Mouse (Mus musculus): ENCODE data around the gene Trappc4. TPM values are rescaled to one million over a fixed set of nuclear protein-coding genes. Genes with fewer than 3 reads are reported as not detected.
A peak's percentile ranks its signal among the peaks of the same experiment; 100 is the strongest.
"Not testable (repeated sequence)": the region's sequence is repeated elsewhere in the genome, so short reads cannot be mapped to it uniquely, and the experiment has no call there.

The Trappc4 gene
- polyA plus RNA-seq, 1 experiment from 2014 or later = 123 TPM

GRCm38 (mm10) chr9:44411601-44412130 lies 4.3 kb upstream of the Trappc4 start:
- no peak for ATAC-seq (ENCODE audit: insufficient number of reproducible peaks, insufficient read depth, low FRiP score, low read depth)
- Histone ChIP-seq H3K4me3 (ENCODE audit: low read depth, low read length) (no peak overlapping the region), H3K36me3 (ENCODE audit: control insufficient read depth, insufficient read depth, low read length) (peaks cover 51% of the 10 kb centered on the region), H3K4me1 (ENCODE audit: control insufficient read depth, insufficient read depth, low read length) (no peaks in the 10 kb centered on the region), H3K9me3 (ENCODE audit: control insufficient read depth, low read depth, low read length) (no peaks in the 10 kb centered on the region), H3K27me3 (ENCODE audit: control insufficient read depth, insufficient read depth, low read length) (no peaks in the 10 kb centered on the region), H3K27ac (ENCODE audit: low read length) (no peak overlapping the region), H3K9ac (replicated peaks; ENCODE audit: low read depth, low read length) (no peak overlapping the region), H3K4me2 (replicated peaks; ENCODE audit: low read depth, low read length) (no peak overlapping the region)
- whole genome bisulfite sequencing = 78% methylated on average over 1 of the region's 1 CpGs

- WGBS = 80% methylated on average over 2 of the region's 2 CpGs
- H3K9me3 ChIP-seq (ENCODE audit: control insufficient read depth, low read depth, low read length) = no peaks in the 10 kb centered on the region
- H3K27ac ChIP-seq (ENCODE audit: low read length) = no peak overlapping the region
- H3K36me3 ChIP-seq (ENCODE audit: control insufficient read depth, insufficient read depth, low read length) = peaks cover 51% of the 10 kb centered on the region
- no peak overlapping the region for H3K9ac ChIP-seq (replicated peaks; ENCODE audit: low read depth, low read length)
- no peaks in the 10 kb centered on the region for H3K4me1 ChIP-seq (ENCODE audit: control insufficient read depth, insufficient read depth, low read length)
- no peaks in the 10 kb centered on the region for H3K27me3 ChIP-seq (ENCODE audit: control insufficient read depth, insufficient read depth, low read length)
- no peak overlapping the region for H3K4me2 ChIP-seq (replicated peaks; ENCODE audit: low read depth, low read length)
- no peak overlapping the region for H3K4me3 ChIP-seq (ENCODE audit: low read depth, low read length)
- no peak for ATAC-seq (ENCODE audit: insufficient number of reproducible peaks, insufficient read depth, low FRiP score, low read depth)
Measured at GRCm38 (mm10) chr9:44410647-44411336, 3.4 kb upstream of the Trappc4 start.

- 85% methylated on average over 9 of the region's 9 CpGs for WGBS
- H3K4me1 ChIP-seq (ENCODE audit: control insufficient read depth, insufficient read depth, low read length); H3K27ac ChIP-seq (ENCODE audit: low read length); H3K9me3 ChIP-seq (ENCODE audit: control insufficient read depth, low read depth, low read length); H3K27me3 ChIP-seq (ENCODE audit: control insufficient read depth, insufficient read depth, low read length); ATAC-seq (ENCODE audit: insufficient number of reproducible peaks, insufficient read depth, low FRiP score, low read depth): not testable (repeated sequence)
- Histone ChIP-seq H3K36me3 (ENCODE audit: control insufficient read depth, insufficient read depth, low read length) (peaks cover 63% of the 10 kb centered on the region), H3K9ac (replicated peaks; ENCODE audit: low read depth, low read length) (0 out of 2 replicates have a peak overlapping the region, but pooled peaks have one; percentile 84), H3K4me2 (replicated peaks; ENCODE audit: low read depth, low read length) (peak overlapping the region; percentile 70), H3K4me3 (ENCODE audit: low read depth, low read length) (peak overlapping the region; percentile 77)
Measured at GRCm38 (mm10) chr9:44408693-44409092, 1.3 kb upstream of the Trappc4 start.

- Histone ChIP-seq H3K4me3 (ENCODE audit: low read depth, low read length) (peak overlapping the region; percentile 77), H3K27ac (ENCODE audit: low read length) (peak overlapping the region; percentile 95), H3K36me3 (ENCODE audit: control insufficient read depth, insufficient read depth, low read length) (peaks cover 65% of the 10 kb centered on the region), H3K9me3 (ENCODE audit: control insufficient read depth, low read depth, low read length) (no peaks in the 10 kb centered on the region), H3K27me3 (ENCODE audit: control insufficient read depth, insufficient read depth, low read length) (no peaks in the 10 kb centered on the region), H3K4me1 (ENCODE audit: control insufficient read depth, insufficient read depth, low read length) (no peaks in the 10 kb centered on the region), H3K4me2 (replicated peaks; ENCODE audit: low read depth, low read length) (peak overlapping the region; percentile 70), H3K9ac (replicated peaks; ENCODE audit: low read depth, low read length) (peak overlapping the region; percentile 84)
- under 1% methylated on average over 24 of the region's 24 CpGs for WGBS
- ATAC-seq (ENCODE audit: insufficient number of reproducible peaks, insufficient read depth, low FRiP score, low read depth) = no peak; the same call in 1 of the 2 replicates
Measured at GRCm38 (mm10) chr9:44407752-44408097, 325 bp upstream of the Trappc4 start.

DNA sequence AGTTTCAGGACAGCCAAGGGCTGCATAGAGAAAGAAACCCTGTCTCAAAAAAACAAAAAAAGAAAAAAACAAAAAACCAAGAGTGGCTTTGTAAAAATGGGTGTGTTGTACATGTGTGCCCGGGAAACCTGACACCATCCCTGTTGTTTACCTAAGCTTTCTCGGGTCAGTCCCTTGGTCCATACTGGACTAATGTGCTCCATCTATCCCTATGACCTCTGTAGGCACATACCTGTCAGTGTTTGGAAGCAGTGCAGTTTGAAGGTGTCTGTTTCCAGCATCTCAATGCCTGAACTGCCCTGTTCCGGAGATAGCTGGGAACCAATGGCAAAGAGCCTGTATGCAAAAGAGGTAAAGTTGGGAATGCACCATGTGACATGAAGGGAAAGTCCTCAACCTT lies 2.4 kb downstream of the Trappc4 start:
- no peak for ATAC-seq (ENCODE audit: insufficient number of reproducible peaks, insufficient read depth, low FRiP score, low read depth)
- no peak overlapping the region for H3K4me2 ChIP-seq (replicated peaks; ENCODE audit: low read depth, low read length)
- H3K27me3 ChIP-seq (ENCODE audit: control insufficient read depth, insufficient read depth, low read length) = no peaks in the 10 kb centered on the region
- H3K4me1 ChIP-seq (ENCODE audit: control insufficient read depth, insufficient read depth, low read length) = no peaks in the 10 kb centered on the region
- H3K27ac ChIP-seq (ENCODE audit: low read length) = no peak overlapping the region
- WGBS = 56% methylated on average over 3 of the region's 3 CpGs
- no peak overlapping the region for H3K9ac ChIP-seq (replicated peaks; ENCODE audit: low read depth, low read length)
- H3K4me3 ChIP-seq (ENCODE audit: low read depth, low read length) = no peak overlapping the region
- no peaks in the 10 kb centered on the region for H3K9me3 ChIP-seq (ENCODE audit: control insufficient read depth, low read depth, low read length)
- peaks cover 54% of the 10 kb centered on the region for H3K36me3 ChIP-seq (ENCODE audit: control insufficient read depth, insufficient read depth, low read length)

GRCm38 (mm10) chr9:44401081-44401480 lies 6.3 kb downstream of the Trappc4 start:
- no peaks in the 10 kb centered on the region for H3K9me3 ChIP-seq (ENCODE audit: control insufficient read depth, low read depth, low read length)
- no peak overlapping the region for H3K9ac ChIP-seq (replicated peaks; ENCODE audit: low read depth, low read length)
- no peak overlapping the region for H3K4me2 ChIP-seq (replicated peaks; ENCODE audit: low read depth, low read length)
- no peak for ATAC-seq (ENCODE audit: insufficient number of reproducible peaks, insufficient read depth, low FRiP score, low read depth)
- 0 out of 2 replicates have a peak, but pooled peaks cover 7% of the 10 kb centered on the region for H3K4me1 ChIP-seq (ENCODE audit: control insufficient read depth, insufficient read depth, low read length)
- H3K36me3 ChIP-seq (ENCODE audit: control insufficient read depth, insufficient read depth, low read length) = peaks cover 42% of the 10 kb centered on the region
- no peaks in the 10 kb centered on the region for H3K27me3 ChIP-seq (ENCODE audit: control insufficient read depth, insufficient read depth, low read length)
- H3K4me3 ChIP-seq (ENCODE audit: low read depth, low read length) = no peak overlapping the region
- no peak overlapping the region for H3K27ac ChIP-seq (ENCODE audit: low read length)
- 73% methylated on average over 4 of the region's 4 CpGs for WGBS

DNA sequence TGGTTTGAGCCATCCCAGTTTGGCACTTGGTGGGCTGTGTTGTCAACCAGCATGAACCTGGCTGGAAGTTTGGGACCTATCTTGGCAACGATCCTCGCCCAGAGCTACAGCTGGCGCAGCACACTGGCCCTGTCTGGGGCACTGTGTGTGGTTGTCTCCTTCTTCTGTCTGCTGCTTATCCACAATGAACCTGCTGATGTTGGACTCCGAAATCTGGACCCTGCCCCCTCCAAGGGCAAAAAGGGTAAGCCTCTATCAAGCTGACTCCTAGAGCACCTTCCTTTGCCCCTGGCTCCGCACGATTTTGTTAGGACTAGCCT lies 7.6 kb downstream of the Trappc4 start:
- Histone ChIP-seq H3K9me3 (ENCODE audit: control insufficient read depth, low read depth, low read length) (no peaks in the 10 kb centered on the region), H3K4me3 (ENCODE audit: low read depth, low read length) (no peak overlapping the region), H3K36me3 (ENCODE audit: control insufficient read depth, insufficient read depth, low read length) (peaks cover 35% of the 10 kb centered on the region), H3K9ac (replicated peaks; ENCODE audit: low read depth, low read length) (no peak overlapping the region), H3K4me2 (replicated peaks; ENCODE audit: low read depth, low read length) (no peak overlapping the region), H3K27ac (ENCODE audit: low read length) (no peak overlapping the region), H3K4me1 (ENCODE audit: control insufficient read depth, insufficient read depth, low read length) (0 out of 2 replicates have a peak, but pooled peaks cover 8% of the 10 kb centered on the region), H3K27me3 (ENCODE audit: control insufficient read depth, insufficient read depth, low read length) (no peaks in the 10 kb centered on the region)
- WGBS = 82% methylated on average over 6 of the region's 6 CpGs
- no peak for ATAC-seq (ENCODE audit: insufficient number of reproducible peaks, insufficient read depth, low FRiP score, low read depth)

DNA sequence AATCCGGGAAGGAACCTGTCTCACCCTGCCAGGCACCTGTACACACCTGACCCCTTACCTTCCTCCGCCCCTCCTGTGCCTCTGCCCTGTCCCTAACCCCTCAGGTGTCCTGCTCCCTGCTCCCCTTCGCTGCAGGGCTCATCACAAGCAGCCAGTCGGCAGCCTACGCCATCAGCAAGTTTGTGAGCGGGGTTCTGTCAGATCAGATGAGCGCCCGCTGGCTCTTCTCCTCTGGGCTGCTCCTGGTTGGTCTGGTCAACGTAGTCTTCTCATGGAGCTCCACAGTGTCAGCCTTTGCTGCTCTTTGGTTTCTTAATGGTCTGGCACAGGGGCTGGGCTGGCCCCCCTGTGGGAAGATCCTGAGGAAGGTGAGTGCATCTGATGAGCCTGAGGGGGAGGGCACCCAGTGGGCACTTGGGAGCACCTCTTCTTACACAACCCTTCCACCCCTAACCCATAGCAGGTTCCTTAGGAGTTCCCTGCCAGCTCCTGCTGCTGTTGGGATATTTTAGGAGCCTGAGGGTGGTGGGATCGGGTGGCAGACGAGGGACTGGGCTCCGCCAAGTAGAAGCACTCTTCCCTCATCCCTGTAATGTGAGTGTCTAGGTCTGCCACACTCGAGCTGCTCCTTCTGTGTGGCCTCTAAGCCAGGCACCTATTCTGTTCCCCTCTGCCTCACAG lies 8.1 kb downstream of the Trappc4 start:
- ATAC-seq (ENCODE audit: insufficient number of reproducible peaks, insufficient read depth, low FRiP score, low read depth) = no peak
- no peaks in the 10 kb centered on the region for H3K27me3 ChIP-seq (ENCODE audit: control insufficient read depth, insufficient read depth, low read length)
- H3K9ac ChIP-seq (replicated peaks; ENCODE audit: low read depth, low read length) = no peak overlapping the region
- no peak overlapping the region for H3K27ac ChIP-seq (ENCODE audit: low read length)
- H3K36me3 ChIP-seq (ENCODE audit: control insufficient read depth, insufficient read depth, low read length) = peaks cover 30% of the 10 kb centered on the region
- no peak overlapping the region for H3K4me2 ChIP-seq (replicated peaks; ENCODE audit: low read depth, low read length)
- H3K4me3 ChIP-seq (ENCODE audit: low read depth, low read length) = no peak overlapping the region
- 87% methylated on average over 13 of the region's 13 CpGs for WGBS
- H3K4me1 ChIP-seq (ENCODE audit: control insufficient read depth, insufficient read depth, low read length) = 0 out of 2 replicates have a peak, but pooled peaks cover 8% of the 10 kb centered on the region
- no peaks in the 10 kb centered on the region for H3K9me3 ChIP-seq (ENCODE audit: control insufficient read depth, low read depth, low read length)

All from stomach, embryonic 14.5 days (tissue).